Mouse (Mus musculus) kidney, adult 2 months (tissue): ENCODE data around the gene Nlrc5.

ENCODE experiments used
- CTCF ChIP-seq: fragments of 200-500 bp; conservative IDR thresholded peaks from 2 replicates; pipeline ENCODE4 v1.5.1; 2011; ENCODE audit warnings: low read depth, mild to moderate bottlenecking, control low read depth, low read length, moderate library complexity, mixed read lengths; ENCODE audit not compliant: insufficient read depth, insufficient read length
- POLR2A ChIP-seq: fragments of 200-500 bp; IDR thresholded peaks from one replicate; pipeline ENCODE4 v1.6.1; 2011; ENCODE audit warnings: low read depth, low read length, control low read depth

GRCm38 (mm10) chr8:94441686-94442085 is 7.5 kb downstream of the Nlrc5 start:
- no peak for TF ChIP-seq POLR2A
- no peak for TF ChIP-seq CTCF
